Mouse (Mus musculus): Measurements from ENCODE around the gene Atp2a2.

DNA sequence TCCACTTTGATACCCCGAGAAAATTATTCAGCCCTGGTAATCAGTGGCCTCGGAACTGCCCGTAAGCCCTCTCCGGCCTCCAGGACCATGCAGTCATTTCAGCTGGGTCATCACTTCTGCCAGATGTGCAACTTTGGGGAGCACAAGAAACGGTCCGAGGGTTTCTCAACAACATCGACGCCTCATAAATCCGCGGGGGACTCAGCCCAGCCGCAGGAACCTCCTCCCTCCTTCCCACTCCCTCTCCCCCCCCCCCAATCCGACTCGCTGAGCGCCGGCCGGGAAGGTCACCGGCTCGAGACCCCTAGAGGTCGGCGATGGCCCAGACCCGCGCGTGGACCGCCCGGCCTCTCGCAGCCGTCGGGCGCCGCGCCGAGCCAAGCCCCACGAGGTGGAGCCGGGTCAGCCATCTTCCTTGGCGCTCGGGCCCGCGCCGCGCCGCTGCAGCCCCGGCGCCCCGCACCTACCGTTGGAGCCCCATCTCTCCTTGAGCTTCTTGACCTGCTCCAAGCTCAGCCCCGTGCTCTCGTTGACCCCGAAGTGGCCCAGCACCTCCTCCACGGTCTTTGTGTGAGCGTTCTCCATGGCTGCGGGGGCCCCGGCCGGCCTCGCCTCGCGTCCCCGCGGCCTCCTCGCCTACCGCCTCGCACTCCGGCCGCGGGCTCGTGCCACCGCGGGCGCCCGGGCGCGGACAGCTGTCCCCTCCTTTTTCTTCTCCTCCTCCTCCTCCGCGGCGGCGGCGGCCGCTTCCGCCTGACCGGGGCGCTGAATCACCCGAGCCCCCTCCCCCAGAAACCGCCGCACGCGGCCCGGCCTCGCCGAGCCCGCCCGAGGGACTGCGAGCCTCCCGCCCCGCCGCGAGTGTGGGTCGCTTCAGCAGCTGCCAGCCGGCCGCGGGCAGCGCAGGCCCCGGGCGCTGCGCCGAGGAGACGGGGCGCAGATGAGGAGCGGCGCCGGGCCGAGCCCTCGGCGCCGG is 636 bp downstream of the Atp2a2 start:
- TF ChIP-seq CTCF (IDR thresholded peaks at IDR 0.05; ENCODE audit: low read depth), result no peak
- no peak for TF ChIP-seq EP300 (IDR thresholded peaks at IDR 0.05; ENCODE audit: low read depth)

All from heart, postnatal 0 days (tissue).